Mouse (Mus musculus) cerebellum, adult 9-10 months (tissue): ENCODE results near the gene Zfp428.

ENCODE experiments used
- DNase-seq: peaks from one replicate; pipeline ENCODE4 v3.0.0; 2022

Gene Zfp428

DNA sequence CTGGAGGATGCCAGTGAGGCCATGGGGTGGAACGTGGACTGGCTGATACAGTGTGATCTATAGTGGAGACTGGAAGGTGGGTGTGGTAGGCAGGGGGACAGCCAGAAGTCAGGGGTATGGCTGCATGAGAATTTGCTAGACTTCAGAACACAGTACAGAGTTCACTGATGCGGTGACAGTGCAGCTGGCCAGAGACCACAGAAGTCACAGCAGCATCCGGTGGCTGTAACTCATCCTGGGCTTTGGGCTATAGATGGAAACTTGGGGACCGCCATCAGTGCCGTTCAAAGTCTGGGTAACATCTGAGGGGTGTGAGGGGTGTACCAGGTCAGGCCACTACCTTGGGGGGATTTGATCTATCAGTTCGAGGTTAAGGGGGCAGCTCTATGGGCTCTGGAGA is 16.9 kb downstream of the Zfp428 start:
- DNase-seq, result no peak

DNA sequence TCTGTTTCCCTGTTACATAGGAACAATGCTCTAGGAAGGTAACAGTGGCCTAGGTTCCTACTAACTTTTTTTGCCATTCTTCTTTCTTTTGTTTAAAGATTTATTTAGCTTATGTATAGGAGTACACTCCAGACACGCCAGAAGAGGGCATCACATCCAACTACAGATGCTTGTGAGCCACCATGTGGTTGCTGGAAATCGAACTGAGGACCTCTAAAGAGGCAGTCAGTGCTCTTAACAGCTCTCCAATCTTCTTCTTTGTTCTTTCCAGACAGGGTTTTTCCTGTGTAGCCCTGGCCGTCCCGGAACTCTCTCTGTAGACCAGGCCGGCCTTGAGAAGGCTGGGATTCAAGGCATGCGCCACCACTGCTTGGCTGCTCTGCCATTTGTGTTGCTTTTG is 18.2 kb downstream of the Zfp428 start:
- DNase-seq, result no peak

DNA sequence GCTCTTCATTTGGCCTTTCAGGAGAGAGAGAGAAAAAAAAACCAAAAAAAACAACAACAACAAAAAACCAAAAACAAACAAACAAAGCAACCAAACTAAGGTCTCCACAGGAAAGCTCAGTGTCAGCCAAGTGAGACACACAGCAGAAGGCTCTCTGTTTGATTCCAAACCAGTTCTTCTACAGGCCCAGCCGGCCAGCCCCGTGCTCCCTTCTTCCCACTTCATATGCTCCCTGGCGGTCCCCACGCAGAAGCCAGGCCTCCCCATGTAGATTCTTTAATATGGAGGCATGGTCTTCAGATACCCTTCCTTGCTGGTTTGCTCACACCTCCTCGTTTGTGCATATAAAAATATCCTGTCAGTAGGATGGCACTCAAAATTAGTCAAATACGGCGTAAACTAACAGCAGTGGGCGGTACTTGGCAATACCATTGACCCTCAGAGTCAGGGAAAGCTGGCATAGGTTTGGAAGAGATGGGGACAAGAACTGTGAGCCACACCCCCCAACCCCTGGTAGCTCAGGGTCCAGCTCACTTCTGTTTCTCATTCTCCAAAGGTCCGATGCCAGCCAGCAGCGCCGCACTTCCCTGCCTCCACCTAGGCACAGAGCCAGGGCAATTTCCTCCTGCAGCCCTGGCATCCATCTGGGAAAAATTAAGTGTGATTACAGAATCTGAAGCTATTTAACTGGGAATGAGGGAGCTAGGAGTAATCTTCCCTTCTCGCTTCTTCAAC is 19.0 kb downstream of the Zfp428 start:
- peak; percentile 85 for DNase-seq

DNA sequence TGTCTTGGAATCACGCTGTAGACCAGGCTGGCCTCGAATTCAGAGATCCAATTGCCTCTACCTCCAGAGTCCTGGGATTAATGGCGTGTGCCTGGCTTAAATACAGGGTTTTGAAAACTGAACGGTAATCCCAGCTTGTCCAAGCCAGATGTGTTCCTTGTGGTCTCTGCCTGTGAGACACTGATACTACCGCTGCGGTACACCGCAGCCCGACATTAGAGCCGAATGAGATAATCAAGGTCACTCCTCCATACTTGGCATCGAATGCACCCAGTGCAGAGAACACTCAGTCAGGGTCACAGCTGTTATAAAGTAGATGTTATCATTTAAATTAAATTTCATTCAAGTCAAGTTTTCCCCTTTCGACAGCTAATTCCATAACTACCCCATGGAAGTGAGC is 22.1 kb downstream of the Zfp428 start:
- DNase-seq, result no peak

DNA sequence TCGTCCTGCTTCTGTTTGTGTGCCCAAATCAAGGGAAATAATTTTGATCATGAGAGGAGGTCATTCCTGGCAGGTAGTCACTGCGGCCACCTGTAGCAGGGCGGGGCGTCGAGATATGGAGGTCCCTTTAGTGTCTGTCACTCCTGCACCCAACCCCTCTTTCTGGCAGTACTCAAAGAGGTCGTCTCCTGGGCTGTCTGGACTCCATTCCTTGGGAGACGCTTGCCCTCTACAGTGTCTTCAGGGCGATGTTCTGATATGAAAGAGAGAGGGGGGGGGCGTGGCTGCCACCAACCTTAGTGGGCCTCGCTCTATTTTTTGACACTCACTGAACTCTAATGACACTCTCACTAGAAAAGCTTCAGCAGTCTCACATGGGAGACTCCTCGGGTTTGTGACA is 22.8 kb downstream of the Zfp428 start:
- peak; percentile 75 for DNase-seq

DNA sequence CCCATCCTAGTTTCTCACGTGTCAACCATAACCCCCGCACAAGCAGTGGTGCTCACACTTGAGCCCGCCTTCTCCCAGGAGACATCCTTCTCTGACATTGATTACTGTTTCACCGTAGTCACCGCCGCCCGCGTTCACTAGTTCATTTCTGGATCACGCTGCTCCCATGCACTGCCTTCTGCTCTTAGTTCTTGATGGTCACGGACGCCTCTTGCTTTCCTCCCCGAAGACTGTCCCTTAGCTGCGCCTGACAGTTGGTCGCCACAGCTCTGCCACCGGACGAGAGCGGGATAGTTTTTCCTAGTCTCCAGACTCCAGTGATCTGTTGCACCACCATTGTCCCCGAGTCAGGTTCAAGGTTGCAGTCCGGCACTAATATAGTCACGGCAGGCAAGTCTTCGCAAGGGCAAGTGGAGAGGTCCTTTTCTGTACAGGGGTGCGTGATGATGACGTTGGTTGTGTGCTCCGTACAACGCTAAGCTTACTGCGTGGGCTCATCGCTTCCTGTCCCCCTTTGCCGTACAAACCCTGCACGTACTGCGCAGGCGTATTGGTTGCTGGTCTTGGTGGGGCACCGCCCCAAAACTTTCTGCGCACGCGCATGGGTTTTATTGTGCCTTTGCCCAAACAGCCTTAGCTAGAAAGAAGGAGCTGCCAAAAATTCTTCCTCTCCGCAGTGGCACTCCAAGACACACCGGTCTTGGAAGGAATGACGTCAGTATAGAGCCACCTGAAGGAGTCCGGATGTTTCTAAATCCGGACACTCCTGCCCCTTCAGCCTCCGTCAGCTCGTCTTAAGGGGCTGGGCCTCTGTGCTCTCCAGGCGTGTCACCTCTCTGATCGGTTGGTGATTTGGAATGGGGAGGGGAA is 23.5 kb downstream of the Zfp428 start, which contains the start of gene Irgq:
TSS of gene Irgq (plus strand) at position 628 of the 870 bp plus-strand sequence.
- DNase-seq, result peak; percentile 99

DNA sequence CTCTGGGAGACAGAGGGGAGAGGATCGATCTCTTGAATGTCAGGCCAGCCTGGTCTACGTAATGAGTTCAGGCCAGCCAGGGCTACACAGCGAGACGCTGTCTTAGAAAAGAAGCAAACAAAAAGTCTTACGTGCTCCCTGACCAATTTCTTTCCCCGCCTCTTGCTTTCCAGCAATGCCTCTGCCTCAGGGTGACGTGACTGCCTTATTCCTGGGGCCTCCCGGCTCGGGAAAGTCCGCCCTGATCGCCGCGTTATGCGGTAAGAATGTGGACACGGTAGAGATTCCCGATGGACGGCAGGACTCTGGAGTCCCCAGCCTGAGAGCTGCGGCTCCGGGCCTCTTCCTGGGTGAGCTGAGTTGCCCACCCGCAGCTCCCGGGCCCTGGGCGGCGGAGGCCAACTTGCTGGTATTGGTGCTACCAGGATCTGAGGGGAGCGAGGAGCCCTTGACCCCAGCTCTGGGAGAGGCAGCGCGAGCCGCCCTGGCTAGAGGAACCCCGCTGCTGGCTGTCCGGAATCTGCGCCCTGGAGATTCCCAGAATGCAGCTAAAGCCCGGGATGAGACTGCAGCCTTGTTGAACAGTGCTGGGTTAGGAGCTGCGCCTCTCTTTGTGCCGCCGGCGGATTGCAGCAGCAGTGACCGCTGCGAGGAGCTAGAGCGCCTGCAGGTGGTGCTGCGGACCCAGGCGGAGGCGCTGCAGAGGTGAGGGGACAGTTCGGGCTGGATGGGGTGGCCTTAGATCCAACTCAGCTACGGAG is 24.6 kb downstream of the Zfp428 start:
- DNase-seq, result peak; percentile 79

DNA sequence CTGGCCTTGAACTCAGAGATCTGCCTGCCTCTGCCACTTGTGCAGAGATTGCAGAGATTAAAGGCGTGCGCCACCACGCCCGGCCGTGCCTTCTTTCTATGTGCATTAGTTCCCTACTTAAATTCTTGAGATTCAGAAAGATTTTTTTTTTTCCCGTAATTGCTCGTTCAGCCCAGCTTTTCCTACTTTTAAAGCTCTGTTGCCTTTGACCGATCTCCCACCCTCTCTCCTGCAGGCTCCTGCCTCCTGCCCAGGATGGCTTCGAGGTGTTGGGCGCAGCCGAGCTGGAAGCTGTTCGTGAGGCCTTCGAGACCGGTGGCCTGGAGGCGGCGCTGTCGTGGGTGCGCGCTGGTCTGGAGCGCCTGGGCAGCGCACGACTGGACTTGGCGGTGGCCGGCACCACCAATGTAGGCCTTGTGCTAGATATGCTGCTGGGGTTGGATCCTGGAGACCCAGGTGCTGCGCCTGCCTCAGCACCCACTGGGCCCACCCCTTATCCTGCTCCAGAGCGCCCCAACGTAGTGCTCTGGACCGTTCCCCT is 26.3 kb downstream of the Zfp428 start:
- DNase-seq, result no peak

DNA sequence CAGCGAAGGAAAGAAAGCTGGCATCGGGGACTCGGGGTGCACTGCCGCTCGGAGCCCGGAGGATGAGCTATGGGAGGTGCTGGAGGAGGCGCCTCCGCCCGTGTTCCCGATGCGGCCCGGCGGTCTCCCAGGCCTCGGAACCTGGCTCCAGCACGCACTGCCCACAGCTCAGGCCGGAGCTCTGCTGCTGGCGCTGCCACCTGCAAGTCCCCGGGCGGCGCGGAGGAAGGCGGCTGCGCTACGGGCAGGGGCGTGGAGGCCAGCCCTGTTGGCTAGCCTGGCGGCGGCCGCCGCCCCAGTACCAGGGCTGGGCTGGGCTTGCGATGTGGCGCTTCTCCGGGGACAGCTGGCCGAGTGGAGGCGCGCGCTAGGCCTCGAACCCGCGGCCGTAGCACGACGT is 27.0 kb downstream of the Zfp428 start:
- DNase-seq, result no peak

DNA sequence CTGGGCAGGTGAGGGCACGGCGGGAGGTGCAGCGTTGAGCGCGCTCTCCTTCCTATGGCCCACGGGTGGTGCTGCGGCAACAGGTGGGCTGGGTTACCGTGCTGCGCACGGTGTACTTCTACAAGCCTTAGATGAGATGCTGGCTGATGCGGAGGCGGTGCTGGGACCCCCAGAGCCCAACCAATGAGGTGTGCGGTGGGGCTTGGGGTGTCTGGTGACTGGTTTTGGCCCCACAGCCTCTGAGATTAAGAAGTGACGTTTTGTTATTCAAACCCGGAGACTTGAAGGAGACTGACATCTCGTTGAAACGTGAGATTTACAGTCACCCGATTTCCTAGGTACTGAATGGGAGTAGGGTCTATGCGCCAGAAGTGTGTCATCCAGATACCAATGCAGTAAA is 27.5 kb downstream of the Zfp428 start:
- DNase-seq, result no peak

DNA sequence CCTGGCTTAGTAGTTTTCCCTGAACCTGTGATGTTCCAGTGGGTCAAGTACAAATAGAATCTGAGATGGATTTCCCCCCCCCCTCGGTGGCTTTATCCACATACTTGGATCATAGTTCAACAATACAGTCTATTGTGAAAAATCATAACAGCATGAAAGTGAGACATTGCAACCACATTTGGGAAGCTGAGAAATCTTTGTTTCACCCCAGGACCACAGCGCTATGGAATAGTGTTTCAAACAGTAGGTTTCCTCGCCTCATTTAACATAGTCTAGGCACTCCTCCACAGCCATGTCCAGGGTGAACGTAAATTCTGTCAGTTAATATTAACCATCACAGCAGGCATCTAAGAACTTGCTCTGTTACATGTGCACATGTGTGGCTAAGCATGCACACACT is 30.3 kb downstream of the Zfp428 start:
- no peak for DNase-seq

DNA sequence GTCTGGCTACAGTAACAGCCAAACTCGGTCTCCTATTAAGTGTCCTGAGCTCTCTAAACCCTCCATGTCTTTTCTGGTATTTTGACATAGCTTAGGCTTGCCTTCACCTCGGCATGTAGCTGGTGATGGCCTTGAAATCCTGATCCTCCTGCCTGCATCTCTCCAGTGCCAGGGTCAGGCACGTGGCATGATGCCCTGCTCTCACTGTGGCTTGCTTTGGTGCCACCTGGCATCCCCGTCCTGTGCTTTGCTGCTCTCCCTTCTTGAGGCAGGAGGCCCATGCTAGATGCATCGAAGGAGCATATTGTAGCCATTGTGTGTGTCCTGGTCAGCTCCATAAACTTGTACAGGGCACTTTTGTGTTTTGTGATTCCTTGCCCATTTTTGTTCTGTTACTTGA is 30.8 kb downstream of the Zfp428 start:
- peak; percentile 83 for DNase-seq

DNA sequence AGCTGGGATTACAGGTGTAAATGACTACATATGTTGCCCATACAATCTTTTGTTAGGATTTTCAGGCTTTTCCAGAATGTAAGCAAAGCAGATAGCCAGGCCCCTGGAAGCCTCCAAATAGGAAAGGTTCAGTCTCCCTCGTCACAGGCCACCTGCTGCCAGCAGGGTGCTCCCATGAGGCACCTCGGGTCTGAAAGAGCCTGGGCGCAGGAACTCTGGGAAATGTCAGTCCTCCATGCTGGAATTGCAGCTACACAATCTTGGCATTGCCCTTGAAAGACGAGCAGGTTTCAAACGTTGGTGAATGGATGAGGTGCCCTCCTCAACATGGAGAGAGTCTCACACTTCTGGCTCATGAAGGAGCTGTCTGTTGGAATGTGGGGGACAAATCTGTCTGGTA is 31.3 kb downstream of the Zfp428 start:
- peak; percentile 53 for DNase-seq

DNA sequence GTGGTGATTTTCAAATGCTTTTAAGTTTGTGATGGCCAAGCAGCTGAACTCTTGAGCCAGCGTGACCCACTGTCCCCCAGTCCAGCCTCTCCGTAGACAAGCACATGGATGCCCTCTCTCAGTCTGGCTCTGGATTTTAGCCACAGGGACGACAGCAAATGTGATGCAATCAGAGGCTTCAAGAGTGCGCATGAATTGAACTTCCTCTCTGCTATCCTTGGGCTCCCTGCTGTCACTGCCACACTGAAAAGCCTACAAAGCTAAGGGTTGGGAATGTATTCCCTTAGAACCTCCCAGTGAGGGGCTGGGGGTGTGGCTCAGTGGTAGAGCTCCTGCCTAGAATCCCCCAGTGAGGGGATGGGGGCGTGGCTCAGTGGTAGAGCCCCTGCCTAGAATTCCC is 31.9 kb downstream of the Zfp428 start:
- DNase-seq, result no peak

DNA sequence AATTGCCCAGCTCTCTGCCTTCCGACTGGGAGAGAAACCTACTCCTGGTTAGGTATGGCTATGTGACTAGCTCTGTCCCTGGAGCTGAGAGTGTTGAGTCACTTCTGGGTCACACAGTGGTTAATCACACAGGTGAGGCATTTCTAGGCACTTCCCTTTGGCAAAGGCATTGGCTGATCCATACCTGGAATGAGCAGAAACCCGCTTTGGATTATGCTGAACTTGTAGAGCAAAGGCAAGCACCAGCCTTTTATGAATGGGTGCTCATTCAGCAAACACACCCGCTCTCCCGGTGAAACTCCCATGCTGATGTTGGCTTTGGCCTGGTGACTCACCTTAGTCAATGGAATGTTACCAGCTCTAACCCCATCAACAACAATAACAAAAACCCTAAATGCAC is 32.9 kb downstream of the Zfp428 start:
- no peak for DNase-seq

DNA sequence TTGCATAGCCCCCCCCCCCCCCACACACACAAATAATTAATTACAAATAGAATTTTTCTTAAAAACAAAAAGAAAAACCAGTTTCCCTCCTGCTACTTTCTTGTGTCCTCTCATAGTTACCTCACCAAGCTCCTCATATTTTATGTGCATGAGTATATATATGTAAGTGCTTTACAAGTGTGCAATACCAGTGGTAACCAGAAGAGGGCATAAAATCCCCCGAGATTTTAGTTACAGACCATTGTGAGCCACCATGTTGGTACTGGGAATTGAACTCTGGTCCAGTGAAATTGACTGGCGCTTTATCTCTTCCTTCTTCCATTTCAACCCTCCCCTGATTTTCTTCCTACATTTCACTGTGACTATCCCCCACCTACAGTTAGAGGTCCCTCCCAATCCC is 37.7 kb downstream of the Zfp428 start:
- no peak for DNase-seq

DNA sequence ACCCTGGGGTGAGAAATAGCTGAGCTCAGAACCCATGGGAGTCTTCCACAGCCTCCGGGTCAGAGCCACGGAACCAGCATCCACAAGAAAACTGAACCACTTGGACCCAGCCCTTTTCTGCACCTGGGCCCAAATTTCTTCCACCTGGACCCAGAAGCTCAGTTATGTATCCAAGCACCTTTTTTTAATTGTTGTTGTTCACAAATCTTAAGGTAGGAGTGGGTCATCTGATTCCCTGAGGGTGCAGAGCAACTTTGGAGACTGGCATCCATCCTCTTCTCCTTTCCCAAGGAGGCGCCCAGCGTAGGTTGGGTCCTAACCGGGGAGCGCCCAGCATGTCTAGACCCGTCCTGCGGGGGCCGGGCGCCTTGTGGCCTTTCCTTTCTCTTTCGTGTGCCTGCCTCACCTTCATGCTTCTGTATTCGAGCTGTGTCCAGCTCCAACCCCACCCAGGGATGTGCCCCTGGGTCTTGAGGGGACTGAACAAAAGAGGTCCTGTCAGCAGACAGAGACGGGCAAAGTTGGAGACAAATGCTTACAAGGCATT is 39.3 kb downstream of the Zfp428 start, which contains the start of the genes Pinlyp and Xrcc1:
TSS of gene Pinlyp (minus strand) at position 51 of the 547 bp plus-strand sequence.
TSS of gene Xrcc1 (plus strand) at position 222 of the 547 bp plus-strand sequence.
- DNase-seq, result no peak

DNA sequence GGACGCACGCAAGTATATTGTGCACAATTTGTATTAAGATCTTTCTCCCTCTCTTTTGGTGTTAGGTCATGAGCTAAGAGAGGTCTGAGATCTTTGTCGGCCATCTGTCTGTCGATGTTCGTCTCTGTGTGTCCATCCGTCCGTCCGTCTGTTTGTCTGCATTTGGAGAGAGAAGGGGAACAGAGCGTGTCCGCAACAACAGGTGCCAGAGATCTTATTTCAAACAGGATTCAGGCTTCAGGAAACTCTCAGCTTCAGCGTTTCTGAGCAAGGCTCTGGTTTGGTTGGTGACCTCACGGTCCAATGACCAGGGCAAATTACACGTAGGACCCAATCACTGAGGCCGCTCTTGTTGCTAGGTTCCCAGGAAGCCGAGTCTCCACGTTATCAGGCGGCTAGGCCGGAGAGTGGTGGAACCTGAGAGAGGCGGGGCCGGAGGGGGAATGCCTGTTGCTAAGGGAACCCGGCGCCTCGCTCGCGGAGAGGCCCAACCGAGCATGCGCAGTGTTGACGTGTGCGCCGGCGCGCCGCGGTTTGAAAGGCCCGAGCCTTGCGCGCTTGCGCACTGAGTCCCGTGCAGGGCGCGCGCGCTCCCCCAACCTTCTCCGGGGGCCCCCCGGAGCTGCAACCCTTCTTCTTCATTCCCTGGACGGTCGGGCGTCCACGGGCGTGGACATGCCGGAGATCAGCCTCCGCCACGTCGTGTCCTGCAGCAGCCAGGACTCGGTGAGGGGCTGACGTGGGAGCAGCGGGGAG is 40.0 kb downstream of the Zfp428 start:
- peak; percentile 99 for DNase-seq

DNA sequence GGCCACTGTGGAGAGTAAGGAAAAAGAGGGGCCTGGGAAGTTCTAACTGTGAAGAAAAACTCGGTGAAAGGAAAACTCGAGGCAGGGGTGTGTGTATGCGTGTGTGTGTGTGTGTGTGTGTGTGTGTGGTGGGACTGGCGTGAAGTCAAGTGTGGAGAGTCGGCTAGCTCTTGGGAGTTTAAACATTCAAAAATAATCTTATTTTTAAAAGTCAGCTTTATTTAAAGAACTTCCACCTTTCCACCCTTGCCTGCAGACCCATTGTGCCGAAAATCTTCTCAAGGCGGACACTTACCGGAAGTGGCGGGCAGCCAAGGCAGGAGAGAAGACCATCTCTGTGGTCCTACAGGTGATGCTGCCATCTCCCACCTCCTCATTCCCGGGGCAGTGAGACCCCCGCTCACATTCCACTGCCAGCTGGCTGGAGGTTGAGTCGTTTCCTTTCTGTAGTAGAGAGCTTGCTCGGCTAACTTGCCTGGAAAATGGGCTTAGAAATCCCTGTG is 40.8 kb downstream of the Zfp428 start:
- peak; percentile 60 for DNase-seq

DNA sequence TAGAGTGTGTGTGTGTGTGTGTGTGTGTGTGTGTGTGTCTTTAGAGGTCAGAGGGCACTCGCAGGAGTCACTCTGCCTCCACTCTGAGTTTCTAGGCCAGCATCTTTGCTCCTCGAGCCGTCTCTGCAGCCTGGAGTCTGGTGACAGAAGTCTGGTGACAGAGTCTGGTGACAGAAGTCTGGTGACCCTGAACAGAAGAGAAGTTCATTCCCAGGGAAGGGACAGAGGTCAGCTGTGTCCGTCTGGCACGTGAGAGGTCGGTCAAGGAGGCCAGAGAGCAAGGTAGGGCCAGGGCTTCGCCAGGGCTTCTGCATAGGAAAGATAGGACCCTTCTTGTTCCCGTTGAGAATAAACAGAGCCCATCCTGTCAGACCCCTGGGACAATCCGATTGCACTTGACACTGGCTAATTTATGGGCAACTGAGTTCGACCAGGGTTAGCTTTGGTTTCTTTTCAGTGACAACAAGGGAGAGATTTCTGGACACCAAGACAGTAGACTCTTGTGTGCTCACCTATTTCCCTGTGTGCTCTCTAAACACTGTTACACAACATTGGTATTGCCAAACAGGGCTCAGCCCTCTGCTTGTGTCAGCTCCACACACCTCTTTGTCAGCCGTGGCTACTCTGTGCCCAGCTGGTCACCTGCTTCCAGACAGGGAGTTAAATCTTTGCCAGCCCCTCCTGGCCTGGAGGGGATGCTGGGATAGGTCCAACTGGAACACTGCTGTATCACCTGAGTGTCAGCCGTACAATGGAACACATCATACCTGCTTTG is 45.4 kb downstream of the Zfp428 start:
- no peak for DNase-seq

DNA sequence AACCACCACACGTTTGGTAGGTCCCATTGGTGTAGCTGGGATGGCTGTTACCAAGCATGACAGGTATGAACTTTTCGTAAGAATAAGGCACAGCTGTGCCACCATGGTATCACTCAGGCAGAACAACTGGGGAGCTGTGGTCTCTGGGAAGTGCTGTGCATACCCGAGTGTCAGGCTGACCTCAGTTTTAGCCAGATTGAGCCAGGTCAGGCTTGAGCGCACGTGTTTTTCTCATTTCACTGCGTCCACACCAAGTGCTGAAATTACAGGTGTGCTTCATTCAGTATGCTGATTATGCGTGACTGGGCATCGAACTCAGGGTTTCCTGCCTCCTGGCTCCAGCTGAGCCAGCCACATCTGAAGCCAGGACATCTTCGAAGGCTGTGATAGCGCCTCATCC is 49.0 kb downstream of the Zfp428 start:
- DNase-seq, result no peak
